Mouse (Mus musculus): ENCODE measurements at regions not wholly inside any gene's neighbourhood (a gene's known extent, or its start where the extent isn't known, plus 50 kb on each side); places are given as distances from the start of the nearest gene placed in this dataset.

DNA sequence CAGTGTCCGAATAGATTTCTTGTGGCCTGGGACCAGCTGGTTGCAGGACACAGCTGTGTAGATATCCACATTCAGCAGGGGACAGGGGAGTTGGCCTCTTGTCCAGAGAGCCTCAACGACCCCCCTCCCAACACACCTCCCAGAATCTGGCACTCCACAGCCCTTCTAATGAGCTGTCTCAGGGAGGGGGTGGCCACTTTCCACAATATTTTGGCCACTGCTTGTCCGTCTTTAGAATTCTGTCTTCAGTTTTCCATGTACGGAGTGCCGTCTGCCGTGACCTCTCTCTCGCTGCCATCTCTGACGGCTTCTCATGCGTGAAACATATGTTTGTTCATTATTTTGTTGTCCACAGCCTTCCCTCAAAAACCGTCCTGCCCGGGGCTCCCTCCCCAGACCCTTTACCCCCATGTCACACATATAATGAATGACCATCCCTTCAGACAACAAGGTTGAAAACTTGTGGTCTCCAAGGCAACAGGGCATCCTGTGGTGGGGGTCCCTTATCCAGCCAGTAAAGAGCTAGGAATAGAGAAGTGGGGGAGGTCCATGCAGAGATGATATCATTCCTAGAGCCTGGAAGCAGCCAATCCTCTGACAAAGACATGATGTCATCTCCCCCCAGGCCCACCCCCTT is 200.3 kb downstream of the Sox9 start:
- TF ChIP-seq POLR2A (IDR thresholded peaks at IDR 0.05; ENCODE audit: insufficient read depth, low read depth, low read length) (no peak), CTCF (IDR thresholded peaks at IDR 0.05) (no peak), EP300 (IDR thresholded peaks at IDR 0.05; ENCODE audit: insufficient read depth, low read depth, low read length) (no peak)
